ENCODE assay signal across 8 mouse cellular contexts in genomic region chr11:44617734-44618586, GRCm38 (mm10). TPM values are rescaled to one million over a fixed set of nuclear protein-coding genes. Genes with fewer than 3 reads are reported as not detected.
DNase-seq lines count a peak whose midpoint lies in the region; ATAC-seq and TF ChIP-seq lines count a peak whose summit lies in the region.

No protein-coding gene starts in this region.

- peak overlapping the region; percentile 94 for H3K27ac ChIP-seq in CH12.LX (ENCODE audit: insufficient read depth, low read depth)
- peak overlapping the region; percentile 96 for H3K27ac ChIP-seq in embryonic facial prominence, embryonic 12.5 days
- peak overlapping the region; percentile 74 to 76 for H3K27ac ChIP-seq in heart, embryonic 14.5 days (replicated peaks in 1 of 2; ENCODE audit: control insufficient read depth in 1 of 2, insufficient read depth in 1 of 2, low read depth in 2 of 2, low read length in 2 of 2)

- peak overlapping the region; percentile 81 to 98 (median 86) for H3K4me3 ChIP-seq in CH12.LX (replicated peaks in 1 of 3; ENCODE audit: low read depth in 2 of 3, low read length in 2 of 3, poor library complexity in 1 of 3)
- peak overlapping the region; percentile 64 for H3K4me3 ChIP-seq in embryonic facial prominence, embryonic 12.5 days
- peak overlapping the region; percentile 69 to 70 for H3K4me3 ChIP-seq in heart, embryonic 14.5 days (ENCODE audit: control insufficient read depth in 1 of 2, insufficient read depth in 1 of 2, low read depth in 1 of 2, low read length in 2 of 2)

- H3K9ac ChIP-seq in CH12.LX (ENCODE audit: insufficient read depth, low read depth): peak overlapping the region; percentile 70
- peak overlapping the region; percentile 91 for H3K9ac ChIP-seq in embryonic facial prominence, embryonic 12.5 days
- peak overlapping the region; percentile 83 for H3K9ac ChIP-seq in heart, embryonic 14.5 days (ENCODE audit: low read length)

- H3K9me3 ChIP-seq in CH12.LX (replicated peaks; ENCODE audit: low read length): no peaks in the 10 kb centered on the region
- H3K9me3 ChIP-seq in embryonic facial prominence, embryonic 12.5 days: no peaks in the 10 kb centered on the region
- H3K9me3 ChIP-seq in heart, embryonic 14.5 days (ENCODE audit: control insufficient read depth, low read length): peaks cover 4% of the 10 kb centered on the region; the same call in 1 of the 2 replicates

- DNase-seq in CH12.LX (ENCODE audit: extremely low read depth): peak; percentile 50
- peak; percentile 68 for DNase-seq in adrenal gland, adult 2 months
- DNase-seq in kidney, postnatal 14 days: peak; percentile 58
- peak; percentile 53 to 72 for DNase-seq in lung, postnatal 4 days
- DNase-seq in spleen, postnatal 10 days (ENCODE audit: low spot score in 2 of 2): peak; percentile 18 to 49
- no peak for DNase-seq in layer of hippocampus, adult 9-10 months (ENCODE audit: low spot score)

- peak overlapping the region; percentile 78 for H3K4me2 ChIP-seq in CH12.LX (ENCODE audit: insufficient read depth, low read depth, poor library complexity, severe bottlenecking)
- peak overlapping the region; percentile 87 for H3K4me2 ChIP-seq in embryonic facial prominence, embryonic 12.5 days (replicated peaks)
- H3K4me2 ChIP-seq in heart, embryonic 14.5 days (ENCODE audit: low read length): peak overlapping the region; percentile 88

- peaks cover 52% of the 10 kb centered on the region for H3K79me2 ChIP-seq in CH12.LX (replicated peaks; ENCODE audit: control insufficient read depth, extremely low read depth, insufficient read depth, poor library complexity, severe bottlenecking)

- H3K4me1 ChIP-seq in CH12.LX (ENCODE audit: control insufficient read depth in 1 of 2, insufficient read depth in 2 of 2): peaks cover 0 to 24% of the 10 kb centered on the region in 2 experiments; a peak in 2 of 4 replicates
- peaks cover 42% of the 10 kb centered on the region for H3K4me1 ChIP-seq in embryonic facial prominence, embryonic 12.5 days
- H3K4me1 ChIP-seq in heart, embryonic 14.5 days (ENCODE audit: control insufficient read depth in 2 of 2, insufficient read depth in 2 of 2, low read length in 2 of 2): peaks cover 8 to 14% of the 10 kb centered on the region in 2 experiments

- H3K36me3 ChIP-seq in CH12.LX (replicated peaks in 1 of 2; ENCODE audit: control insufficient read depth in 1 of 2, insufficient read depth in 1 of 2, low read length in 1 of 2): peaks cover 0 to 5% of the 10 kb centered on the region in 2 experiments
- H3K36me3 ChIP-seq in embryonic facial prominence, embryonic 12.5 days: peaks cover 5% of the 10 kb centered on the region; the same call in 1 of the 2 replicates
- H3K36me3 ChIP-seq in heart, embryonic 14.5 days (ENCODE audit: control insufficient read depth, insufficient read depth, low read length): 0 out of 2 replicates have a peak, but pooled peaks cover 4% of the 10 kb centered on the region

- no peak for ATAC-seq in embryonic facial prominence, embryonic 12.5 days (ENCODE audit: insufficient number of reproducible peaks, insufficient read depth, low FRiP score, low TSS enrichment)
- no peak for ATAC-seq in heart, embryonic 14.5 days (ENCODE audit: insufficient number of reproducible peaks, insufficient read depth, low FRiP score, low read depth)

- TF ChIP-seq CTCF in CH12.LX (conservative IDR thresholded peaks at IDR 0.05 in 1 of 2, IDR thresholded peaks at IDR 0.05 in 1 of 2; ENCODE audit: low read depth in 2 of 2, low read length in 2 of 2): no peak

- peak; percentile 33; the same call in 1 of the 2 replicates for TF ChIP-seq POLR2A in CH12.LX (IDR thresholded peaks at IDR 0.05; ENCODE audit: low read depth, low read length)

- no peaks in the 10 kb centered on the region for H3K27me3 ChIP-seq in CH12.LX (replicated peaks)
- H3K27me3 ChIP-seq in embryonic facial prominence, embryonic 12.5 days: peaks cover 45% of the 10 kb centered on the region
- H3K27me3 ChIP-seq in heart, embryonic 14.5 days (ENCODE audit: control insufficient read depth, insufficient read depth, low read length): peaks cover 58% of the 10 kb centered on the region

- WGBS in embryonic facial prominence, embryonic 12.5 days: under 1% methylated on average over 55 of the region's 55 CpGs
- under 1% methylated on average over 55 of the region's 55 CpGs for WGBS in heart, embryonic 14.5 days

- peak; percentile 55; the same call in 1 of the 2 replicates for TF ChIP-seq EP300 in CH12.LX (IDR thresholded peaks at IDR 0.05; ENCODE audit: low read length)

- TF ChIP-seq RAD21 in CH12.LX (IDR thresholded peaks at IDR 0.05; ENCODE audit: low read depth, low read length): no peak

- in situ Hi-C loops in CH12.LX (cut with MboI; ENCODE audit: low pct_ligation_motif_present, low pct_unique_long_range_greater_than_20kb, low sequenced_read_pairs): loop anchor here (5.0 kb wide), 1 partner anchor 159 kb away; no protein-coding TSS in a partner anchor

- dilution Hi-C loops in CH12.LX (cut with MboI; ENCODE audit: extremely low pct_ligation_motif_present, extremely low pct_unique_long_range_greater_than_20kb, low sequenced_read_pairs): no loop called here

TF ChIP-seq in CH12.LX, 34 proteins besides CTCF, POLR2A, EP300 and RAD21:
- TF ChIP-seq TCF12 (IDR thresholded peaks at IDR 0.05; ENCODE audit: low read depth, low read length) (peak; percentile 51; the same call in 1 of the 2 replicates), USF1 (IDR thresholded peaks at IDR 0.05; ENCODE audit: low read depth, low read length) (no peak), KAT2A (IDR thresholded peaks at IDR 0.05; ENCODE audit: insufficient replicate concordance, low read length) (no peak), NRF1 (IDR thresholded peaks at IDR 0.05; ENCODE audit: low read depth, low read length) (0 out of 2 replicates have a peak, but pooled peaks have one; percentile 40), SIN3A (IDR thresholded peaks at IDR 0.05; ENCODE audit: low read length) (no peak; the same call in 1 of the 2 replicates), PAX5 (IDR thresholded peaks at IDR 0.05; ENCODE audit: low read length) (no peak), ZKSCAN1 (IDR thresholded peaks at IDR 0.05; ENCODE audit: borderline replicate concordance, low read depth, low read length) (no peak), ZC3H11A (IDR thresholded peaks at IDR 0.05; ENCODE audit: low read depth, low read length) (no peak), BHLHE40 (IDR thresholded peaks at IDR 0.05; ENCODE audit: low read depth, low read length) (0 out of 2 replicates have a peak, but pooled peaks have one; percentile 4), JUN (IDR thresholded peaks at IDR 0.05; ENCODE audit: insufficient read depth, low read depth, low read length) (no peak), NELFE (IDR thresholded peaks at IDR 0.05; ENCODE audit: low read depth, low read length) (no peak), MXI1 (IDR thresholded peaks at IDR 0.05; ENCODE audit: low read depth, low read length) (peak; percentile 43), POLR2AphosphoS2 (IDR thresholded peaks at IDR 0.05; ENCODE audit: low read depth, low read length) (no peak), UBTF (IDR thresholded peaks at IDR 0.05; ENCODE audit: low read depth, low read length) (peak; percentile 100), MYC (IDR thresholded peaks at IDR 0.05; ENCODE audit: low read depth, low read length) (no peak), MEF2A (IDR thresholded peaks at IDR 0.05; ENCODE audit: borderline replicate concordance, low read depth, low read length) (peak; percentile 23; the same call in 1 of the 2 replicates), HCFC1 (IDR thresholded peaks at IDR 0.05; ENCODE audit: low read depth, low read length) (no peak), ZNF384 (IDR thresholded peaks at IDR 0.05; ENCODE audit: low read depth, low read length) (peak; percentile 98), MAFK (IDR thresholded peaks at IDR 0.05; ENCODE audit: insufficient replicate concordance, low read length) (no peak), CHD1 (IDR thresholded peaks at IDR 0.05; ENCODE audit: low read depth, low read length) (peak; percentile 98)

RNA-seq across cellular contexts. Expression of gene Ebf1, which starts 0.8 kb away (rescaled TPM):
- 24.9 and 37.8 TPM in 2 replicates for total RNA-seq in CH12.LX (2012; rRNA removed)
- total RNA-seq in CH12.LX (2014; rRNA removed): 42.8 and 44.2 TPM in 2 replicates
- polyA plus RNA-seq in CH12.LX (2012; ENCODE audit: insufficient read length, low read depth): 52.5 and 60.7 TPM in 2 replicates
- total RNA-seq in adrenal gland, adult 2 months (2021): 10 to 100 TPM; 25.3 to 37.0 TPM
- polyA plus RNA-seq in adrenal gland, adult 2 months (2012; rRNA removed): 13.8 and 16.9 TPM in 2 replicates
- polyA plus RNA-seq in embryonic facial prominence, embryonic 12.5 days (2016; fragmentation: Nextera tagmentation; extraction: Ambion mirVana): 66.2 and 76.0 TPM in 2 replicates
- 17.0 and 17.7 TPM in 2 replicates for polyA plus RNA-seq in heart, embryonic 14.5 days (2014; fragmentation: Nextera tagmentation; extraction: Ambion mirVana)
